Mouse (Mus musculus): Measurements from ENCODE around the gene Rcan3.

- no peak for TF ChIP-seq CEBPB (IDR thresholded peaks at IDR 0.05; ENCODE audit: low read depth)
- TF ChIP-seq CTCF (IDR thresholded peaks at IDR 0.05; ENCODE audit: control insufficient read depth, insufficient read depth, insufficient read length), result no peak
Measured at GRCm38 (mm10) chr4:135401881-135402280, 31.8 kb downstream of the Rcan3 start.

Data from C2C12 (cell line).